Mouse (Mus musculus) cerebellum, adult 2 months (tissue): ENCODE data around the gene Taar7b.

ENCODE experiments used
- CTCF ChIP-seq: fragments of 200-500 bp; IDR thresholded peaks from 2 replicates; pipeline ENCODE4 v1.5.1; 2011; ENCODE audit warnings: low read depth, mild to moderate bottlenecking, control low read depth, low read length, moderate library complexity, borderline replicate concordance; ENCODE audit not compliant: insufficient read depth
- POLR2A ChIP-seq: fragments of 200-500 bp; IDR thresholded peaks from 2 replicates; pipeline ENCODE4 v1.6.1; 2011; ENCODE audit warnings: low read length, control low read depth, borderline replicate concordance; ENCODE audit not compliant: insufficient read depth

GRCm38 (mm10) chr10:23963444-23963843, 36.3 kb upstream of the Taar7b start:
- TF ChIP-seq POLR2A = no peak
- no peak for TF ChIP-seq CTCF
